Mouse (Mus musculus) neural tube, embryonic 13.5 days (tissue): Measurements from ENCODE around the gene Elmo1. TPM values are rescaled to one million over a fixed set of nuclear protein-coding genes. Genes with fewer than 3 reads are reported as not detected.

ENCODE experiments used
- ATAC-seq: fragments of 200-750 bp; cut with Nextera tagmentation; 2 replicates; pipeline ENCODE4 v1.8.0; 2017; ENCODE audit warnings: low read depth, mild to moderate bottlenecking, moderate TSS enrichment, moderate library complexity
- H3K27ac ChIP-seq: fragments of 300-500 bp; sonication (generic); replicated peaks from 2 replicates; pipeline ENCODE4 v1.5.1; 2015; ENCODE audit warnings: moderate library complexity, mild to moderate bottlenecking, inconsistent platforms
- H3K27me3 ChIP-seq: fragments of 300-500 bp; sonication (generic); 2 replicates; pipeline ENCODE4 v1.6.1; 2015; ENCODE audit warnings: mild to moderate bottlenecking, inconsistent platforms
- H3K36me3 ChIP-seq: fragments of 300-500 bp; sonication (generic); 2 replicates; pipeline ENCODE4 v1.6.1; 2015; ENCODE audit warnings: mild to moderate bottlenecking, inconsistent platforms
- H3K4me1 ChIP-seq: fragments of 300-500 bp; sonication (generic); replicated peaks from 2 replicates; pipeline ENCODE4 v1.6.1; 2015; ENCODE audit warnings: inconsistent platforms
- H3K4me2 ChIP-seq: fragments of 300-500 bp; sonication (generic); 2 replicates; pipeline ENCODE4 v1.6.1; 2015; ENCODE audit warnings: inconsistent platforms, mild to moderate bottlenecking, moderate library complexity
- H3K4me3 ChIP-seq: fragments of 300-500 bp; sonication (generic); 2 replicates; pipeline ENCODE4 v1.5.1; 2015; ENCODE audit warnings: mild to moderate bottlenecking, inconsistent platforms
- H3K9ac ChIP-seq: fragments of 300-500 bp; sonication (generic); 2 replicates; pipeline ENCODE4 v1.6.1; 2015; ENCODE audit warnings: moderate library complexity, mild to moderate bottlenecking, inconsistent platforms
- H3K9me3 ChIP-seq: fragments of 300-500 bp; sonication (generic); 2 replicates; pipeline ENCODE4 v1.6.1; 2016; ENCODE audit warnings: inconsistent platforms
- WGBS: fragments of 180-500 bp; shearing (Covaris S2); methylation state at CpG from one replicate; pipeline ENCODE4 v1.1.7; 2015; 5-methylcytosine and 5-hydroxymethylcytosine counted together
- polyA plus RNA-seq: library from polyadenylated mRNA; unstranded; fragments of >200 nt; fragmentation: Nextera tagmentation; extraction: Ambion mirVana; gene quantifications from 2 replicates; pipeline ENCODE4 v1.2.1, GENCODE M21; 2015

Elmo1 gene
- polyA plus RNA-seq, 1 experiment from 2014 or later, result 48.4 TPM

GRCm38 (mm10) chr13:20301760-20302159, 211.4 kb downstream of the Elmo1 start:
- Histone ChIP-seq H3K9ac (no peak overlapping the region), H3K9me3 (no peaks in the 10 kb centered on the region), H3K4me3 (no peak overlapping the region), H3K4me2 (no peak overlapping the region), H3K4me1 (no peaks in the 10 kb centered on the region), H3K27ac (no peak overlapping the region), H3K27me3 (no peaks in the 10 kb centered on the region), H3K36me3 (no peaks in the 10 kb centered on the region)
- ATAC-seq, result no peak
- 94% methylated on average over 7 of the region's 7 CpGs for WGBS

- WGBS, result 85% methylated on average over 4 of the region's 4 CpGs
- ATAC-seq, result no peak
- H3K36me3 ChIP-seq, result no peaks in the 10 kb centered on the region
These were observed 215.2 kb downstream of the Elmo1 start for GRCm38 (mm10) chr13:20305621-20306020.

DNA sequence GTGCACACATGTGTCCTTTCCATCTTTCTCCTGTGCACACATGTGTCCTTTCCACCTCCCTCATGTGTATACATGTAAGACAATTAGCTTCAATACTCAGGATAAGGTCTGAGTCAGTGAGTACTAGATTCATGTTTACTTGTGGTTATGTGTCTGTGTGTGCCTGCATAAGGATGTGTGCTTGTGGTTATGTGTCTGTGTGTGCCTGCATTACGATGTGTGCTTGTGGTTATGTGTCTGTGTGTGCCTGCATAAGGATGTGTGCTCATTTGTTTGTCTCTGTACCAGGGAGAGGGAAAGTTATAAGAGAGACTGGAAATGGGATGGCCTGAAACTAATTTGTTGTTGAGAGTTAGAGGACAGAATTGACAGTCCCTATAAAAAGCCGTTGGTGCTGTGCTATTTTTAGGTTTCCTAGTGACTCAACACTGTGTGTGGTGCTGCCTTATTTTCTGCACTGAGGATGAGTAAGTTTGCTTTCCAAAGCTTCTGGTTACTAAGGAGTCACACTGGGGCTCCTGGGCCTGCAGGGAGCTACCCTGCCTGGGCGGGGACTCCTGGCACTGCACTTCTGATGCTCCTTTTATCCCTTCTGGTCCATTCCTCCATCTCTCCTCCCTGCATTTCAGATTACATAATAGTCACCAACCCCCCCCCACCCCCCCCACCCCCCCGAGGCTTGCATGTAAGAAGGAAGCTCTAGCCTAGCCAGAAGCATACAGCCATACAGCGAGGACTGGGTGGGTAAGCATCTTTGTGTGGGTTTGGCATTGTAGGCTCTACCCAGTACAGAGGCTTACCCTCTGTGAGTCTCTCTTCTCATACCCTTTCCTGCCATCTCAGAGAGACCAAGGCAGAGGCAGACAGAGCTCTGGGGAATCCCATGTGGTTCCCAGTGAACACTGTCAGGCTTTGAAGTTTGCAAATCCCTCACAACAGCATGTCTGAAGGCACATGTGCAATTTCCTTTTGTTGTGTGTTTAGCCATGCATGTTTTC, 216.1 kb downstream of the Elmo1 start:
- Histone ChIP-seq H3K27me3 (no peaks in the 10 kb centered on the region), H3K9me3 (no peaks in the 10 kb centered on the region), H3K36me3 (no peaks in the 10 kb centered on the region), H3K27ac (no peak overlapping the region), H3K4me3 (no peak overlapping the region), H3K4me1 (no peaks in the 10 kb centered on the region), H3K9ac (no peak overlapping the region), H3K4me2 (no peak overlapping the region)
- WGBS, result 65% methylated on average over 5 of the region's 5 CpGs
- ATAC-seq, result peak; percentile 36; the same call in 1 of the 2 replicates

More at GRCm38 (mm10) chr13:20305621-20306020, 215.2 kb downstream of the Elmo1 start:
- Histone ChIP-seq H3K27me3 (no peaks in the 10 kb centered on the region), H3K4me1 (no peaks in the 10 kb centered on the region), H3K27ac (no peak overlapping the region), H3K9me3 (no peaks in the 10 kb centered on the region), H3K4me2 (no peak overlapping the region), H3K4me3 (no peak overlapping the region), H3K9ac (no peak overlapping the region)

DNA sequence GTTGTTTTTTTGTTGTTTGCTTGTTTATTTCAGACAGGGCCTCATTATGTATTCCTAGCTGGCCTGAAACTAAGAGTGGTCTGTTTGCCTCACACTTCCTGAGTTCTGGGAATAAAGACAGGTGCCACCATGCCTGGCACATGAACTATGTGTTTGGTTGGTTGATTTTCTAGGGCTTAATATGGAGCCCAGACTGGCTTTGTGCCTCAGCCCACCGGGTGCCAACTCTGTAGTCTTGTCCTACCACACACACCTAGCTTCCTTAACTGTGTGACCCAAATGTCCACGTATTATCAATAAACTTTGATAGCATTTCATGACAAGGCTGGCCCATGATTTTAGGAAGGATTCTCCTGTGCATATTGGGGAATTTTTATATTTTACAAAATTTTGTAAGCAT, 217.0 kb downstream of the Elmo1 start:
- Histone ChIP-seq H3K9me3 (no peaks in the 10 kb centered on the region), H3K4me2 (no peak overlapping the region), H3K9ac (no peak overlapping the region), H3K27ac (no peak overlapping the region), H3K27me3 (no peaks in the 10 kb centered on the region), H3K4me3 (no peak overlapping the region), H3K4me1 (no peaks in the 10 kb centered on the region; the same call in 1 of the 2 replicates), H3K36me3 (no peaks in the 10 kb centered on the region)
- ATAC-seq, result no peak
- WGBS, result 85% methylated on average over 2 of the region's 2 CpGs

- WGBS, result 16% methylated on average over 3 of the region's 3 CpGs
- peak; percentile 81 for ATAC-seq
- H3K36me3 ChIP-seq, result no peaks in the 10 kb centered on the region
- H3K27ac ChIP-seq, result no peak overlapping the region
- no peaks in the 10 kb centered on the region for H3K9me3 ChIP-seq
- H3K4me1 ChIP-seq, result peaks cover 2% of the 10 kb centered on the region; the same call in 1 of the 2 replicates
- H3K4me3 ChIP-seq, result no peak overlapping the region
- H3K9ac ChIP-seq, result no peak overlapping the region
- no peaks in the 10 kb centered on the region for H3K27me3 ChIP-seq
- no peak overlapping the region for H3K4me2 ChIP-seq
These were observed 221.2 kb downstream of the Elmo1 start for GRCm38 (mm10) chr13:20311612-20312011.

- 83% methylated on average over 6 of the region's 6 CpGs for WGBS
- no peak for ATAC-seq
These were observed 222.9 kb downstream of the Elmo1 start for GRCm38 (mm10) chr13:20313345-20313744.

GRCm38 (mm10) chr13:20316139-20316538, 225.7 kb downstream of the Elmo1 start:
- Histone ChIP-seq H3K4me1 (peaks cover 12% of the 10 kb centered on the region), H3K4me3 (no peak overlapping the region), H3K9ac (no peak overlapping the region), H3K9me3 (no peaks in the 10 kb centered on the region), H3K4me2 (no peak overlapping the region), H3K27me3 (no peaks in the 10 kb centered on the region), H3K27ac (peak overlapping the region; percentile 29), H3K36me3 (no peaks in the 10 kb centered on the region)
- no peak for ATAC-seq
- WGBS, result 72% methylated on average over 11 of the region's 11 CpGs

More at GRCm38 (mm10) chr13:20313345-20313744, 222.9 kb downstream of the Elmo1 start:
- H3K36me3 ChIP-seq, result no peaks in the 10 kb centered on the region
- no peak overlapping the region for H3K4me3 ChIP-seq
- H3K27me3 ChIP-seq, result no peaks in the 10 kb centered on the region
- H3K9me3 ChIP-seq, result no peaks in the 10 kb centered on the region
- H3K4me1 ChIP-seq, result peaks cover 5% of the 10 kb centered on the region; the same call in 1 of the 2 replicates
- no peak overlapping the region for H3K27ac ChIP-seq
- H3K4me2 ChIP-seq, result no peak overlapping the region
- no peak overlapping the region for H3K9ac ChIP-seq

DNA sequence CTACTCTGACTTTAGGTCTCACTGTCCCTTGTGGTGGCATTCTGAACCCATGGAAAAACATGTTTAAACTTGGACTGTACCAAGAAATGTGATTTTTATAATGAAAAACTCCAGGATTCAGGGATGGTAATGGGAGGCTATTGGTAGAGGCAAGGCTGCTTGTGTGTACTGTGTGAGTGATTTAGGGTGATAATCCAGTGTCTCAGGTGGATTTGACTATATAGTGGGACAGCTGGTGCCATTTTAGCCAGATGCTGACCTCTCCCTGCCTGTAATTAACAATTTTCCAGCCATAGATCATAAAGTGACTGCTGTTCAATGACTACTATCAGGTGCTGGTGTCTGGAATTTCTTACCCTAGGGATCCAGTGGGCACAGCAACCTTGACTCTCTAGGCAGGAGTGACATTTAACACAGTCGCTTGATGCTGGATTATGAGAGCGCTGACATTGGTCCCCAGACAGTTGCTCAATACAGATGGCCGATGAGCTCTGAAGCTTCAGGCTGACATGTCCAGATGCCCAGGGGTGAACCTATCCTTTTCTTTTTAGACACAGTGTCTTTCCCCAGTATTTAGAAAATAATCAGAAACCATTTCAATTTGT, 228.3 kb downstream of the Elmo1 start:
- peak overlapping the region; percentile 6; the same call in 1 of the 2 replicates for H3K27ac ChIP-seq
- 37% methylated on average over 3 of the region's 3 CpGs for WGBS

DNA sequence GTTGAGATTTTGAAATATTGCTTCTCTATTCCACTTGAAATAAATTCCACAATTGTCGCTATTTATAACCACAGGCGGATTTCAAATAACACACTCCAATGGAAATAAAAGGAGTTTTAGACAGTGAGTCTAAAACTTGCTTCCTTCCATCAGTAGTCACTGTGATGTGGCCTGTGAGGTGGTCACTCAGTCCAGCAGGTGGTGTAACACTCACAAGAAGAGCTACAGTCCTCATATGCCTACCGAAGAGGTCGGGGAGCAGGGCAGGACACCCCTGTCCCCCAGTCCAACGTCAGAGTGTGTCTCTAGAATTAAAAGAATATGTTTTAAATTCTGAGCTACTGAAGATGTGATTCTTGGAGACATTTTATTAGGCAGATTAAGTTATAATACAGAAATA, 229.8 kb downstream of the Elmo1 start:
- Histone ChIP-seq H3K4me2 (no peak overlapping the region), H3K36me3 (no peaks in the 10 kb centered on the region), H3K4me1 (peaks cover 12% of the 10 kb centered on the region), H3K27me3 (no peaks in the 10 kb centered on the region), H3K9me3 (no peaks in the 10 kb centered on the region), H3K27ac (no peak overlapping the region), H3K4me3 (no peak overlapping the region), H3K9ac (no peak overlapping the region)
- 85% methylated on average over 5 of the region's 5 CpGs for WGBS
- no peak for ATAC-seq

More for the DNA sequence above, 228.3 kb downstream of the Elmo1 start:
- H3K4me2 ChIP-seq, result no peak overlapping the region
- no peaks in the 10 kb centered on the region for H3K27me3 ChIP-seq
- H3K9ac ChIP-seq, result no peak overlapping the region
- no peaks in the 10 kb centered on the region for H3K9me3 ChIP-seq
- ATAC-seq, result peak; percentile 63
- H3K4me1 ChIP-seq, result peaks cover 12% of the 10 kb centered on the region
- H3K36me3 ChIP-seq, result no peaks in the 10 kb centered on the region
- no peak overlapping the region for H3K4me3 ChIP-seq

GRCm38 (mm10) chr13:20323478-20323877, 233.1 kb downstream of the Elmo1 start:
- Histone ChIP-seq H3K4me1 (peaks cover 5% of the 10 kb centered on the region), H3K9ac (no peak overlapping the region), H3K4me3 (no peak overlapping the region), H3K4me2 (no peak overlapping the region), H3K27me3 (no peaks in the 10 kb centered on the region), H3K27ac (no peak overlapping the region), H3K9me3 (no peaks in the 10 kb centered on the region), H3K36me3 (no peaks in the 10 kb centered on the region)
- 87% methylated on average over 4 of the region's 4 CpGs for WGBS
- ATAC-seq, result no peak

GRCm38 (mm10) chr13:20327064-20327463, 236.7 kb downstream of the Elmo1 start:
- H3K9me3 ChIP-seq, result no peaks in the 10 kb centered on the region
- ATAC-seq, result no peak
- 89% methylated on average over 4 of the region's 4 CpGs for WGBS
- no peak overlapping the region for H3K27ac ChIP-seq
- H3K27me3 ChIP-seq, result no peaks in the 10 kb centered on the region
- no peaks in the 10 kb centered on the region for H3K36me3 ChIP-seq
- H3K4me1 ChIP-seq, result no peaks in the 10 kb centered on the region
- H3K4me2 ChIP-seq, result no peak overlapping the region
- H3K4me3 ChIP-seq, result no peak overlapping the region
- no peak overlapping the region for H3K9ac ChIP-seq

DNA sequence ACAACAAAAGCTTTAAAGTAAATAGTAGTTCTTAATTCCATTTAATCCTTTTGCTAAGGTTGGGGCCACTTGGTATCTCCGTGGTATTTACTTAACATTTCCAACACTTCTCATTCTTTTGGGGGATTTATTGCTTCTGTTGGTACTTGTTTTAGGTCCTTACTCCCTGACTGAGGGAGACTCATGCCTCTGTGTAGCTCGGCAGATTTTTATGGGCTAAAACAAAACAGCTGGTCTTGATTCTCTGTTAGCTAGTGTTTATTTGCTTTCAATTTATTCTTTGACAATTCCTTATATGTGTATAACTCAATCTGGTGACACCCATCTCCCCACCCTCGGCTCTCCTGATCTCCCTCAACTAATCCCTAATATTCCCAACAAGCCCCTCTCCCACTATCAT, 237.6 kb downstream of the Elmo1 start:
- H3K27me3 ChIP-seq, result no peaks in the 10 kb centered on the region
- no peak overlapping the region for H3K4me2 ChIP-seq
- no peaks in the 10 kb centered on the region for H3K36me3 ChIP-seq
- no peak overlapping the region for H3K4me3 ChIP-seq
- no peak for ATAC-seq
- WGBS, result 63% methylated on average over 3 of the region's 3 CpGs
- no peaks in the 10 kb centered on the region for H3K9me3 ChIP-seq
- H3K9ac ChIP-seq, result no peak overlapping the region
- H3K27ac ChIP-seq, result no peak overlapping the region
- H3K4me1 ChIP-seq, result no peaks in the 10 kb centered on the region
